Comparison of ENCODE assay signal across 12 mouse cellular contexts in genomic region chr3:9568565-9569228, GRCm38 (mm10). TPM values are rescaled to one million over a fixed set of nuclear protein-coding genes. Genes with fewer than 3 reads are reported as not detected.
A peak's percentile ranks its signal among the peaks of the same experiment; 100 is the strongest.
DNase-seq lines count a peak whose midpoint lies in the region; ATAC-seq and TF ChIP-seq lines count a peak whose summit lies in the region.
"Had no signal": no experiment of that assay in that cellular context is flagged by ENCODE, and none has a peak within 500 bp of the region (broad histone marks: within the 10 kb centered on the region; RNA-seq: fewer than 3 reads in every experiment).

No protein-coding gene starts in this region.

- no peaks in the 10 kb centered on the region for H3K27me3 ChIP-seq in embryonic facial prominence, embryonic 12.5 days
- H3K27me3 ChIP-seq in embryonic facial prominence, embryonic 10.5 days (replicated peaks; ENCODE audit: low read depth, poor library complexity, severe bottlenecking) = no peaks in the 10 kb centered on the region
- no peaks in the 10 kb centered on the region for H3K27me3 ChIP-seq in neural tube, embryonic 12.5 days (replicated peaks)
- H3K27me3 ChIP-seq in limb, embryonic 12.5 days = no peaks in the 10 kb centered on the region

- ATAC-seq in embryonic facial prominence, embryonic 12.5 days (ENCODE audit: insufficient number of reproducible peaks, insufficient read depth, low FRiP score, low TSS enrichment) = no peak
- no peak for ATAC-seq in neural tube, embryonic 12.5 days (ENCODE audit: low FRiP score, low read depth)
- ATAC-seq in limb, embryonic 12.5 days (ENCODE audit: insufficient number of reproducible peaks, insufficient read depth, low FRiP score, low TSS enrichment, low read depth) = no peak

- no peaks in the 10 kb centered on the region for H3K9me3 ChIP-seq in embryonic facial prominence, embryonic 12.5 days
- 0 out of 2 replicates have a peak, but pooled peaks cover 2% of the 10 kb centered on the region for H3K9me3 ChIP-seq in embryonic facial prominence, embryonic 10.5 days
- H3K9me3 ChIP-seq in neural tube, embryonic 12.5 days = no peaks in the 10 kb centered on the region
- no peaks in the 10 kb centered on the region for H3K9me3 ChIP-seq in limb, embryonic 12.5 days
- H3K9me3 ChIP-seq: heart, embryonic 10.5 days had no signal

- intact Hi-C loops in left cerebral cortex, adult 2 months (cut with DNase I) = no loop called here

- WGBS in embryonic facial prominence, embryonic 12.5 days = 70% methylated on average over 10 of the region's 10 CpGs
- 78% methylated on average over 10 of the region's 10 CpGs for WGBS in embryonic facial prominence, embryonic 10.5 days
- WGBS in neural tube, embryonic 12.5 days = 86% methylated on average over 10 of the region's 10 CpGs
- WGBS in limb, embryonic 12.5 days = 50% methylated on average over 10 of the region's 10 CpGs

- DNase-seq in embryonic facial prominence, embryonic 10.5 days (ENCODE audit: low spot score) = no peak
- DNase-seq in neural tube, embryonic 10.5 days (ENCODE audit: extremely low spot score, low spot score) = no peak
- no peak for DNase-seq in left cerebral cortex, adult 2 months (ENCODE audit: extremely low spot score in 1 of 2, low spot score in 2 of 2)
- DNase-seq in adrenal gland, adult 2 months = no peak
- DNase-seq in right cerebral cortex, postnatal 25 days = no peak
- DNase-seq: kidney, postnatal 25 days; lung, adult 18-20 months had no signal

- H3K4me1 ChIP-seq in embryonic facial prominence, embryonic 12.5 days = 0 out of 2 replicates have a peak, but pooled peaks cover 6% of the 10 kb centered on the region
- H3K4me1 ChIP-seq in embryonic facial prominence, embryonic 10.5 days = peaks cover 13% of the 10 kb centered on the region
- peaks cover 20% of the 10 kb centered on the region for H3K4me1 ChIP-seq in neural tube, embryonic 12.5 days
- peaks cover 46% of the 10 kb centered on the region for H3K4me1 ChIP-seq in limb, embryonic 12.5 days (replicated peaks)

- H3K9ac ChIP-seq in embryonic facial prominence, embryonic 12.5 days = no peak overlapping the region
- no peak overlapping the region for H3K9ac ChIP-seq in neural tube, embryonic 12.5 days
- H3K9ac ChIP-seq in limb, embryonic 12.5 days (replicated peaks) = no peak overlapping the region

- H3K4me3 ChIP-seq in embryonic facial prominence, embryonic 12.5 days = no peak overlapping the region
- H3K4me3 ChIP-seq in embryonic facial prominence, embryonic 10.5 days = no peak overlapping the region
- H3K4me3 ChIP-seq in neural tube, embryonic 12.5 days = no peak overlapping the region
- H3K4me3 ChIP-seq in limb, embryonic 12.5 days (replicated peaks) = no peak overlapping the region
- no peak overlapping the region for H3K4me3 ChIP-seq in left cerebral cortex, adult 2 months
- H3K4me3 ChIP-seq: heart, embryonic 10.5 days; myocyte had no signal

- H3K27ac ChIP-seq in embryonic facial prominence, embryonic 12.5 days = 0 out of 2 replicates have a peak overlapping the region, but pooled peaks have one; percentile 26
- no peak overlapping the region; the same call in 1 of the 2 replicates for H3K27ac ChIP-seq in embryonic facial prominence, embryonic 10.5 days (replicated peaks)
- no peak overlapping the region for H3K27ac ChIP-seq in neural tube, embryonic 12.5 days
- peak overlapping the region; percentile 67; the same call in 1 of the 2 replicates for H3K27ac ChIP-seq in limb, embryonic 12.5 days
- H3K27ac ChIP-seq in left cerebral cortex, adult 2 months = no peak overlapping the region
- H3K27ac ChIP-seq: heart, embryonic 10.5 days had no signal

- H3K36me3 ChIP-seq in embryonic facial prominence, embryonic 12.5 days = 0 out of 2 replicates have a peak, but pooled peaks cover 2% of the 10 kb centered on the region
- H3K36me3 ChIP-seq in embryonic facial prominence, embryonic 10.5 days (replicated peaks) = no peaks in the 10 kb centered on the region
- no peaks in the 10 kb centered on the region for H3K36me3 ChIP-seq in neural tube, embryonic 12.5 days
- peaks cover 7% of the 10 kb centered on the region; the same call in 1 of the 2 replicates for H3K36me3 ChIP-seq in limb, embryonic 12.5 days

- TF ChIP-seq CTCF in left cerebral cortex, adult 2 months (IDR thresholded peaks at IDR 0.05) = no peak

- H3K4me2 ChIP-seq in embryonic facial prominence, embryonic 12.5 days (replicated peaks) = no peak overlapping the region
- H3K4me2 ChIP-seq in neural tube, embryonic 12.5 days (replicated peaks) = 0 out of 2 replicates have a peak overlapping the region, but pooled peaks have one; percentile 18
- peak overlapping the region; percentile 24; the same call in 1 of the 2 replicates for H3K4me2 ChIP-seq in limb, embryonic 12.5 days

RNA-seq across cellular contexts. Expression of gene Zfp704, which starts 41.2 kb away (rescaled TPM):
- polyA plus RNA-seq in embryonic facial prominence, embryonic 12.5 days (2016; fragmentation: Nextera tagmentation; extraction: Ambion mirVana) = 8.8 and 9.3 TPM in 2 replicates
- polyA plus RNA-seq in embryonic facial prominence, embryonic 10.5 days (2016; fragmentation: Nextera tagmentation; extraction: Ambion mirVana) = 7.4 and 7.7 TPM in 2 replicates
- 6.9 and 7.0 TPM in 2 replicates for polyA plus RNA-seq in neural tube, embryonic 12.5 days (2016; fragmentation: Nextera tagmentation; extraction: Ambion mirVana)
- 11.7 and 12.0 TPM in 2 replicates for polyA plus RNA-seq in limb, embryonic 12.5 days (2016; fragmentation: Nextera tagmentation; extraction: Ambion mirVana)
- 10 to 100 TPM; 31.7 to 34.6 TPM for total RNA-seq in left cerebral cortex, adult 2 months (2021)
- total RNA-seq in adrenal gland, adult 2 months (2021) = 10 to 100 TPM in 1 of 2 experiments, 1 to 10 TPM in 1; 9.7 to 12.5 TPM
- 2.4 and 3.3 TPM in 2 replicates for polyA plus RNA-seq in adrenal gland, adult 2 months (2012; rRNA removed)

Comparison
In these comparisons a context has a peak if more than half of its experiments do, and no peak if none do; other contexts are left out.
1. H3K27ac ChIP-seq: peak in embryonic facial prominence, embryonic 12.5 days (single experiment) and limb, embryonic 12.5 days (single experiment); none in embryonic facial prominence, embryonic 10.5 days (single experiment), neural tube, embryonic 12.5 days (single experiment) and left cerebral cortex, adult 2 months (single experiment).